Mouse (Mus musculus): ENCODE measurements around the gene F11. TPM values are rescaled to one million over a fixed set of nuclear protein-coding genes. Genes with fewer than 3 reads are reported as not detected.

Gene F11
- total and polyA plus RNA-seq, 3 experiments = not detected

GRCm38 (mm10) chr8:45294687-45295086 is 32.9 kb upstream of the F11 start, which contains the start of gene Klkb1:
Klkb1 (minus strand) TSS chr8:45294859.
- TF ChIP-seq MYC (IDR thresholded peaks at IDR 0.05; ENCODE audit: low read depth, low read length) (no peak), MXI1 (IDR thresholded peaks at IDR 0.05; ENCODE audit: low read depth, low read length) (no peak), RAD21 (IDR thresholded peaks at IDR 0.05; ENCODE audit: low read depth, low read length) (no peak), ZKSCAN1 (IDR thresholded peaks at IDR 0.05; ENCODE audit: borderline replicate concordance, low read depth, low read length) (no peak), TBP (conservative IDR thresholded peaks at IDR 0.05; ENCODE audit: low read depth, low read length) (no peak), ZC3H11A (IDR thresholded peaks at IDR 0.05; ENCODE audit: low read depth, low read length) (no peak), POLR2AphosphoS2 (IDR thresholded peaks at IDR 0.05; ENCODE audit: low read depth, low read length) (no peak), RCOR1 (conservative IDR thresholded peaks at IDR 0.05; ENCODE audit: low read depth, low read length) (no peak), CTCF (conservative IDR thresholded peaks at IDR 0.05 in 1 of 2, IDR thresholded peaks at IDR 0.05 in 1 of 2; ENCODE audit: low read depth in 2 of 2, low read length in 2 of 2) (no peak), NRF1 (IDR thresholded peaks at IDR 0.05; ENCODE audit: low read depth, low read length) (no peak), ELF1 (IDR thresholded peaks at IDR 0.05; ENCODE audit: low read depth, low read length) (no peak), MAX (IDR thresholded peaks at IDR 0.05; ENCODE audit: low read length) (no peak), MEF2A (IDR thresholded peaks at IDR 0.05; ENCODE audit: borderline replicate concordance, low read depth, low read length) (no peak), KAT2A (IDR thresholded peaks at IDR 0.05; ENCODE audit: insufficient replicate concordance, low read length) (no peak), NELFE (IDR thresholded peaks at IDR 0.05; ENCODE audit: low read depth, low read length) (no peak), IRF4 (IDR thresholded peaks at IDR 0.05; ENCODE audit: low read depth, low read length) (no peak), SMC3 (IDR thresholded peaks at IDR 0.05; ENCODE audit: low read depth, low read length) (no peak), PAX5 (IDR thresholded peaks at IDR 0.05; ENCODE audit: low read length) (no peak)
- Histone ChIP-seq H3K4me1 (ENCODE audit: control insufficient read depth in 1 of 2, insufficient read depth in 2 of 2) (no peaks in the 10 kb centered on the region), H3K9ac (ENCODE audit: insufficient read depth, low read depth) (no peak within 1 kb of the TSS), H3K27ac (ENCODE audit: insufficient read depth, low read depth) (no peak within 1 kb of the TSS), H3K36me3 (replicated peaks in 1 of 2; ENCODE audit: control insufficient read depth in 1 of 2, insufficient read depth in 1 of 2, low read length in 1 of 2) (no peaks in the 10 kb centered on the region), H3K4me3 (replicated peaks in 1 of 3; ENCODE audit: low read depth in 2 of 3, low read length in 2 of 3, poor library complexity in 1 of 3) (no peak within 1 kb of the TSS), H3K27me3 (replicated peaks) (no peaks in the 10 kb centered on the region), H3K4me2 (ENCODE audit: insufficient read depth, low read depth, poor library complexity, severe bottlenecking) (no peak within 1 kb of the TSS), H3K9me3 (replicated peaks; ENCODE audit: low read length) (no peaks in the 10 kb centered on the region), H3K79me2 (replicated peaks; ENCODE audit: control insufficient read depth, extremely low read depth, insufficient read depth, poor library complexity, severe bottlenecking) (no peaks in the 10 kb centered on the region)
- DNase-seq (ENCODE audit: extremely low read depth) = no peak
- dilution Hi-C loops (cut with MboI; ENCODE audit: extremely low pct_ligation_motif_present, extremely low pct_unique_long_range_greater_than_20kb, low sequenced_read_pairs) (no loop called here), in situ Hi-C loops (cut with MboI; ENCODE audit: low pct_ligation_motif_present, low pct_unique_long_range_greater_than_20kb, low sequenced_read_pairs) (no loop called here)

GRCm38 (mm10) chr8:45291790-45292189 is 30.0 kb upstream of the F11 start:
- Histone ChIP-seq H3K9ac (ENCODE audit: insufficient read depth, low read depth) (no peak overlapping the region), H3K27me3 (replicated peaks) (no peaks in the 10 kb centered on the region), H3K4me1 (ENCODE audit: control insufficient read depth in 1 of 2, insufficient read depth in 2 of 2) (no peaks in the 10 kb centered on the region), H3K4me3 (replicated peaks in 1 of 3; ENCODE audit: low read depth in 2 of 3, low read length in 2 of 3, poor library complexity in 1 of 3) (no peak overlapping the region), H3K27ac (ENCODE audit: insufficient read depth, low read depth) (no peak overlapping the region), H3K79me2 (replicated peaks; ENCODE audit: control insufficient read depth, extremely low read depth, insufficient read depth, poor library complexity, severe bottlenecking) (no peaks in the 10 kb centered on the region), H3K4me2 (ENCODE audit: insufficient read depth, low read depth, poor library complexity, severe bottlenecking) (no peak overlapping the region), H3K36me3 (replicated peaks in 1 of 2; ENCODE audit: control insufficient read depth in 1 of 2, insufficient read depth in 1 of 2, low read length in 1 of 2) (no peaks in the 10 kb centered on the region), H3K9me3 (replicated peaks; ENCODE audit: low read length) (no peaks in the 10 kb centered on the region)
- TF ChIP-seq ZC3H11A (IDR thresholded peaks at IDR 0.05; ENCODE audit: low read depth, low read length) (no peak), CTCF (conservative IDR thresholded peaks at IDR 0.05 in 1 of 2, IDR thresholded peaks at IDR 0.05 in 1 of 2; ENCODE audit: low read depth in 2 of 2, low read length in 2 of 2) (no peak), NRF1 (IDR thresholded peaks at IDR 0.05; ENCODE audit: low read depth, low read length) (no peak), MEF2A (IDR thresholded peaks at IDR 0.05; ENCODE audit: borderline replicate concordance, low read depth, low read length) (no peak), MAFK (IDR thresholded peaks at IDR 0.05; ENCODE audit: insufficient replicate concordance, low read length) (no peak), MAX (IDR thresholded peaks at IDR 0.05; ENCODE audit: low read length) (no peak), KAT2A (IDR thresholded peaks at IDR 0.05; ENCODE audit: insufficient replicate concordance, low read length) (no peak), UBTF (IDR thresholded peaks at IDR 0.05; ENCODE audit: low read depth, low read length) (no peak)
- no peak for DNase-seq (ENCODE audit: extremely low read depth)
- in situ Hi-C loops (cut with MboI; ENCODE audit: low pct_ligation_motif_present, low pct_unique_long_range_greater_than_20kb, low sequenced_read_pairs) (no loop called here), dilution Hi-C loops (cut with MboI; ENCODE audit: extremely low pct_ligation_motif_present, extremely low pct_unique_long_range_greater_than_20kb, low sequenced_read_pairs) (no loop called here)
